Mouse (Mus musculus) liver, embryonic 11.5 days (tissue): ENCODE results near the gene Dab2. TPM values are rescaled to one million over a fixed set of nuclear protein-coding genes. Genes with fewer than 3 reads are reported as not detected.

ENCODE experiments used
- ATAC-seq: fragments of 200-750 bp; cut with Nextera tagmentation; replicated peaks from 2 replicates; pipeline ENCODE4 v1.8.0; 2017; ENCODE audit warnings: moderate number of reproducible peaks, mild to moderate bottlenecking, moderate TSS enrichment, moderate library complexity; ENCODE audit not compliant: low FRiP score
- DNase-seq: peaks from one replicate; pipeline ENCODE4 v3.0.0-alpha.2; 2017; ENCODE audit warnings: low spot score
- H3K27ac ChIP-seq: fragments of 300-500 bp; sonication (generic); 2 replicates; pipeline ENCODE4 v1.5.1; 2014; ENCODE audit warnings: mild to moderate bottlenecking, low read depth, low read length, control low read depth
- H3K27me3 ChIP-seq: fragments of 300-500 bp; sonication (generic); replicated peaks from 2 replicates; pipeline ENCODE4 v1.6.1; 2014; ENCODE audit warnings: low read length, mixed read lengths; ENCODE audit not compliant: control insufficient read depth, insufficient read depth
- H3K36me3 ChIP-seq: fragments of 300-500 bp; sonication (generic); 2 replicates; pipeline ENCODE4 v1.6.1; 2014; ENCODE audit warnings: mild to moderate bottlenecking, low read length, moderate library complexity, mixed read lengths; ENCODE audit not compliant: control insufficient read depth, insufficient read depth
- H3K4me1 ChIP-seq: fragments of 300-500 bp; sonication (generic); replicated peaks from 2 replicates; pipeline ENCODE4 v1.6.1; 2014; ENCODE audit warnings: low read length, mixed read lengths; ENCODE audit not compliant: control insufficient read depth, insufficient read depth
- H3K4me2 ChIP-seq: fragments of 300-500 bp; sonication (generic); 2 replicates; pipeline ENCODE4 v1.6.1; 2014; ENCODE audit warnings: mild to moderate bottlenecking, control low read depth, moderate library complexity
- H3K4me3 ChIP-seq: fragments of 300-500 bp; sonication (generic); 2 replicates; pipeline ENCODE4 v1.5.1; 2014; ENCODE audit warnings: low read depth, low read length, control low read depth
- H3K9ac ChIP-seq: fragments of 300-500 bp; sonication (generic); 2 replicates; pipeline ENCODE4 v1.6.1; 2014; ENCODE audit warnings: low read depth, low read length, control low read depth
- H3K9me3 ChIP-seq: fragments of 300-500 bp; sonication (generic); 2 replicates; pipeline ENCODE4 v1.6.1; 2016; ENCODE audit warnings: low read length, inconsistent platforms, mixed read lengths; ENCODE audit not compliant: control insufficient read depth
- WGBS: fragments of 180-500 bp; shearing (Covaris S2); extraction: QIAGEN DNeasy Blood & Tissue Kit; methylation state at CpG from one replicate; pipeline ENCODE4 v1.1.7; 2014; 5-methylcytosine and 5-hydroxymethylcytosine counted together
- polyA plus RNA-seq: library from polyadenylated mRNA; unstranded; fragments of >200 nt; fragmentation: Nextera tagmentation; extraction: Ambion mirVana; gene quantifications from 2 replicates; pipeline ENCODE4 v1.2.1, GENCODE M21; 2014

Dab2 gene
- polyA plus RNA-seq, 1 experiment from 2014 or later = 37.6 TPM

GRCm38 (mm10) chr15:6319352-6319751, 19.8 kb downstream of the Dab2 start:
- WGBS = 88% methylated on average over 6 of the region's 6 CpGs

GRCm38 (mm10) chr15:6320501-6320900, 20.9 kb downstream of the Dab2 start:
- ATAC-seq (no peak), DNase-seq (no peak)
- 60% methylated on average over 5 of the region's 5 CpGs for WGBS
- Histone ChIP-seq H3K9ac (no peak overlapping the region), H3K4me1 (no peaks in the 10 kb centered on the region), H3K4me2 (no peak overlapping the region), H3K36me3 (no peaks in the 10 kb centered on the region), H3K4me3 (no peak overlapping the region), H3K27ac (no peak overlapping the region), H3K9me3 (no peaks in the 10 kb centered on the region), H3K27me3 (no peaks in the 10 kb centered on the region)

More at GRCm38 (mm10) chr15:6319352-6319751, 19.8 kb downstream of the Dab2 start:
- DNase-seq = no peak
- H3K9me3 ChIP-seq = no peaks in the 10 kb centered on the region
- no peaks in the 10 kb centered on the region for H3K36me3 ChIP-seq
- H3K27ac ChIP-seq = no peak overlapping the region
- H3K4me3 ChIP-seq = no peak overlapping the region
- no peak overlapping the region for H3K9ac ChIP-seq
- no peaks in the 10 kb centered on the region for H3K27me3 ChIP-seq
- no peak overlapping the region for H3K4me2 ChIP-seq
- H3K4me1 ChIP-seq = no peaks in the 10 kb centered on the region
- no peak for ATAC-seq

GRCm38 (mm10) chr15:6321263-6321662, 21.7 kb downstream of the Dab2 start:
- no peak for DNase-seq

GRCm38 (mm10) chr15:6322311-6322710, 22.7 kb downstream of the Dab2 start:
- 70% methylated on average over 5 of the region's 5 CpGs for WGBS
- Histone ChIP-seq H3K4me1 (no peaks in the 10 kb centered on the region), H3K27me3 (no peaks in the 10 kb centered on the region), H3K36me3 (no peaks in the 10 kb centered on the region), H3K9ac (no peak overlapping the region), H3K4me3 (no peak overlapping the region), H3K4me2 (no peak overlapping the region), H3K27ac (no peak overlapping the region), H3K9me3 (no peaks in the 10 kb centered on the region)
- DNase-seq (no peak), ATAC-seq (no peak)

More at GRCm38 (mm10) chr15:6321263-6321662, 21.7 kb downstream of the Dab2 start:
- H3K4me3 ChIP-seq = no peak overlapping the region
- H3K36me3 ChIP-seq = no peaks in the 10 kb centered on the region
- H3K27ac ChIP-seq = no peak overlapping the region
- H3K4me2 ChIP-seq = no peak overlapping the region
- no peak overlapping the region for H3K9ac ChIP-seq
- no peaks in the 10 kb centered on the region for H3K27me3 ChIP-seq
- no peak for ATAC-seq
- H3K9me3 ChIP-seq = no peaks in the 10 kb centered on the region
- WGBS = 80% methylated on average over 4 of the region's 4 CpGs
- H3K4me1 ChIP-seq = no peaks in the 10 kb centered on the region

- H3K4me3 ChIP-seq = no peak overlapping the region
- H3K27me3 ChIP-seq = no peaks in the 10 kb centered on the region
- H3K4me1 ChIP-seq = no peaks in the 10 kb centered on the region
- no peak overlapping the region for H3K9ac ChIP-seq
- H3K9me3 ChIP-seq = no peaks in the 10 kb centered on the region
- no peak overlapping the region for H3K27ac ChIP-seq
- ATAC-seq = no peak
- no peak overlapping the region for H3K4me2 ChIP-seq
- 71% methylated on average over 7 of the region's 7 CpGs for WGBS
- DNase-seq = no peak
- no peaks in the 10 kb centered on the region for H3K36me3 ChIP-seq
These were observed 24.0 kb downstream of the Dab2 start for GRCm38 (mm10) chr15:6323577-6323976.

- H3K4me3 ChIP-seq = no peak overlapping the region
- no peaks in the 10 kb centered on the region for H3K27me3 ChIP-seq
- H3K4me1 ChIP-seq = no peaks in the 10 kb centered on the region
- no peaks in the 10 kb centered on the region for H3K9me3 ChIP-seq
- no peak for ATAC-seq
- no peak overlapping the region for H3K4me2 ChIP-seq
- no peaks in the 10 kb centered on the region for H3K36me3 ChIP-seq
- DNase-seq = no peak
- H3K27ac ChIP-seq = no peak overlapping the region
- H3K9ac ChIP-seq = no peak overlapping the region
- 61% methylated on average over 4 of the region's 4 CpGs for WGBS
These were observed 25.9 kb downstream of the Dab2 start for GRCm38 (mm10) chr15:6325443-6325842.

- WGBS = 68% methylated on average over 4 of the region's 4 CpGs
- ATAC-seq = no peak
- H3K4me3 ChIP-seq = no peak overlapping the region
- no peaks in the 10 kb centered on the region for H3K27me3 ChIP-seq
- H3K9me3 ChIP-seq = no peaks in the 10 kb centered on the region
- H3K4me1 ChIP-seq = no peaks in the 10 kb centered on the region
- no peak overlapping the region for H3K4me2 ChIP-seq
- DNase-seq = no peak
- H3K9ac ChIP-seq = no peak overlapping the region
- no peak overlapping the region for H3K27ac ChIP-seq
- H3K36me3 ChIP-seq = no peaks in the 10 kb centered on the region
These were observed 26.4 kb downstream of the Dab2 start for GRCm38 (mm10) chr15:6326011-6326410.

- DNase-seq (no peak), ATAC-seq (no peak)
- no peak overlapping the region for H3K4me3 ChIP-seq
- no peak overlapping the region for H3K9ac ChIP-seq
- no peak overlapping the region for H3K4me2 ChIP-seq
- no peaks in the 10 kb centered on the region for H3K4me1 ChIP-seq
- 48% methylated on average over 2 of the region's 2 CpGs for WGBS
- no peaks in the 10 kb centered on the region for H3K9me3 ChIP-seq
- H3K27ac ChIP-seq = no peak overlapping the region
- H3K36me3 ChIP-seq = no peaks in the 10 kb centered on the region
- no peaks in the 10 kb centered on the region for H3K27me3 ChIP-seq
These were observed 31.8 kb downstream of the Dab2 start for GRCm38 (mm10) chr15:6331380-6331779.

- Histone ChIP-seq H3K4me1 (no peaks in the 10 kb centered on the region), H3K4me3 (no peak overlapping the region), H3K36me3 (no peaks in the 10 kb centered on the region), H3K27me3 (no peaks in the 10 kb centered on the region), H3K4me2 (no peak overlapping the region), H3K9me3 (no peaks in the 10 kb centered on the region), H3K9ac (no peak overlapping the region), H3K27ac (no peak overlapping the region)
- ATAC-seq (no peak), DNase-seq (no peak)
- 45% methylated on average over 1 of the region's 1 CpGs for WGBS
These were observed 35.1 kb downstream of the Dab2 start for GRCm38 (mm10) chr15:6334664-6335206.
